Mouse (Mus musculus): Measurements from ENCODE around the gene Zfp689. TPM values are rescaled to one million over a fixed set of nuclear protein-coding genes. Genes with fewer than 3 reads are reported as not detected.

The Zfp689 gene
- polyA plus RNA-seq, 1 experiment from 2014 or later: 16.3 TPM

- Histone ChIP-seq H3K36me3 (peaks cover 13% of the 10 kb centered on the region), H3K4me3 (replicated peaks) (peak overlapping the region; percentile 66), H3K27me3 (no peaks in the 10 kb centered on the region), H3K27ac (no peak overlapping the region), H3K9me3 (no peaks in the 10 kb centered on the region), H3K4me2 (replicated peaks) (peak overlapping the region; percentile 80), H3K4me1 (replicated peaks) (peaks cover 18% of the 10 kb centered on the region), H3K9ac (replicated peaks) (peak overlapping the region; percentile 85)
- 0 out of 2 replicates have a peak, but pooled peaks have one; percentile 2 for ATAC-seq
- 87% methylated on average over 8 of the region's 8 CpGs for WGBS
Measured at GRCm38 (mm10) chr7:127392251-127392824, 56.6 kb downstream of the Zfp689 start.

Small RNA genes lying within 50 kb of the gene (microRNA-seq; reads per million reads assigned to microRNA genes)
- not detected for gene Gm47278
- 0.82 reads per million for gene Mir7060

Other genes starting within 250 kb of the Zfp689 start
- 30.0 and 30.7 TPM in 2 replicates for gene Tbc1d10b, start 240.7 kb downstream of the Zfp689 start, polyA plus RNA-seq (2015; fragmentation: Nextera tagmentation; extraction: Ambion mirVana)
- gene Mylpf, start 240.3 kb downstream of the Zfp689 start, polyA plus RNA-seq (2015; fragmentation: Nextera tagmentation; extraction: Ambion mirVana): 8.5 and 9.0 TPM in 2 replicates
- gene Zfp553, start 216.1 kb downstream of the Zfp689 start, polyA plus RNA-seq (2015; fragmentation: Nextera tagmentation; extraction: Ambion mirVana): 69.3 and 75.4 TPM in 2 replicates
- gene Sept1, start 216.0 kb downstream of the Zfp689 start, polyA plus RNA-seq (2015; fragmentation: Nextera tagmentation; extraction: Ambion mirVana): 27.1 and 28.3 TPM in 2 replicates
- gene Zfp771, start 204.9 kb downstream of the Zfp689 start, polyA plus RNA-seq (2015; fragmentation: Nextera tagmentation; extraction: Ambion mirVana): 50.5 and 59.7 TPM in 2 replicates
- 142 and 143 TPM in 2 replicates for gene Dctpp1, start 188.4 kb downstream of the Zfp689 start, polyA plus RNA-seq (2015; fragmentation: Nextera tagmentation; extraction: Ambion mirVana)
- 52.4 and 54.0 TPM in 2 replicates for gene Sephs2, start 175.1 kb downstream of the Zfp689 start, polyA plus RNA-seq (2015; fragmentation: Nextera tagmentation; extraction: Ambion mirVana)
- gene Itgal, start 152.9 kb downstream of the Zfp689 start, polyA plus RNA-seq (2015; fragmentation: Nextera tagmentation; extraction: Ambion mirVana): 0.30 TPM in 2 replicates
- 15.6 and 20.1 TPM in 2 replicates for gene Zfp768, start 103.6 kb downstream of the Zfp689 start, polyA plus RNA-seq (2015; fragmentation: Nextera tagmentation; extraction: Ambion mirVana)
- 8.4 and 9.3 TPM in 2 replicates for gene Zfp747, start 73.1 kb downstream of the Zfp689 start, polyA plus RNA-seq (2015; fragmentation: Nextera tagmentation; extraction: Ambion mirVana)
- 5.7 and 6.2 TPM in 2 replicates for gene 9130019O22Rik, start 62.0 kb downstream of the Zfp689 start, polyA plus RNA-seq (2015; fragmentation: Nextera tagmentation; extraction: Ambion mirVana)
- 5.9 and 8.4 TPM in 2 replicates for gene E430018J23Rik, start 55.5 kb downstream of the Zfp689 start, polyA plus RNA-seq (2015; fragmentation: Nextera tagmentation; extraction: Ambion mirVana)
- 5.1 and 5.2 TPM in 2 replicates for gene Zfp764, start 42.3 kb downstream of the Zfp689 start, polyA plus RNA-seq (2015; fragmentation: Nextera tagmentation; extraction: Ambion mirVana)
- gene Zfp688, start 27.1 kb downstream of the Zfp689 start, polyA plus RNA-seq (2015; fragmentation: Nextera tagmentation; extraction: Ambion mirVana): 34.8 and 35.6 TPM in 2 replicates
- gene Prr14, start 10.5 kb upstream of the Zfp689 start, polyA plus RNA-seq (2015; fragmentation: Nextera tagmentation; extraction: Ambion mirVana): 47.5 and 52.3 TPM in 2 replicates
- 11.7 and 14.9 TPM in 2 replicates for gene Fbrs, start 30.0 kb upstream of the Zfp689 start, polyA plus RNA-seq (2015; fragmentation: Nextera tagmentation; extraction: Ambion mirVana)
- gene Srcap, start 62.8 kb upstream of the Zfp689 start, polyA plus RNA-seq (2015; fragmentation: Nextera tagmentation; extraction: Ambion mirVana): 50.3 and 68.8 TPM in 2 replicates
- gene Gm42715, start 70.4 kb upstream of the Zfp689 start, polyA plus RNA-seq (2015; fragmentation: Nextera tagmentation; extraction: Ambion mirVana): 20.6 and 21.0 TPM in 2 replicates
- 6.3 and 8.3 TPM in 2 replicates for gene Tmem265, start 112.2 kb upstream of the Zfp689 start, polyA plus RNA-seq (2015; fragmentation: Nextera tagmentation; extraction: Ambion mirVana)
- gene Phkg2, start 124.2 kb upstream of the Zfp689 start, polyA plus RNA-seq (2015; fragmentation: Nextera tagmentation; extraction: Ambion mirVana): 59.4 and 63.2 TPM in 2 replicates
- 13.0 and 14.5 TPM in 2 replicates for gene Ccdc189, start 139.4 kb upstream of the Zfp689 start, polyA plus RNA-seq (2015; fragmentation: Nextera tagmentation; extraction: Ambion mirVana)
- 53.3 and 54.4 TPM in 2 replicates for gene Rnf40, start 139.6 kb upstream of the Zfp689 start, polyA plus RNA-seq (2015; fragmentation: Nextera tagmentation; extraction: Ambion mirVana)
- 30.8 and 32.5 TPM in 2 replicates for gene Zfp629, start 166.6 kb upstream of the Zfp689 start, polyA plus RNA-seq (2015; fragmentation: Nextera tagmentation; extraction: Ambion mirVana)

All from midbrain, embryonic 13.5 days (tissue).